Mouse (Mus musculus) cortical plate, adult 2 months (tissue): ENCODE results near the gene Susd2.

Source experiments
- CTCF ChIP-seq: fragments of 200-500 bp; IDR thresholded peaks from 2 replicates; pipeline ENCODE4 v1.5.1; 2011; ENCODE audit warnings: mild to moderate bottlenecking, control low read depth, low read length; ENCODE audit not compliant: insufficient read depth; ENCODE audit errors: extremely low read depth
- POLR2A ChIP-seq: fragments of 200-500 bp; IDR thresholded peaks from 2 replicates; pipeline ENCODE4 v1.6.1; 2011; ENCODE audit warnings: mild to moderate bottlenecking, low read length, control low read depth; ENCODE audit not compliant: insufficient read depth; ENCODE audit errors: extremely low read depth

- TF ChIP-seq POLR2A = no peak
- no peak for TF ChIP-seq CTCF
These were observed 5.7 kb upstream of the Susd2 start for GRCm38 (mm10) chr10:75649406-75649995.
